Mouse (Mus musculus) olfactory bulb, adult 2 months (tissue): ENCODE data around the gene Ltb. TPM values are rescaled to one million over a fixed set of nuclear protein-coding genes. Genes with fewer than 3 reads are reported as not detected.

Experiments
- H3K27ac ChIP-seq: fragments of 200-500 bp; 2 replicates; pipeline ENCODE4 v1.5.1; 2012; ENCODE audit warnings: low read depth, low read length; ENCODE audit not compliant: insufficient read depth
- H3K4me1 ChIP-seq: fragments of 200-500 bp; 2 replicates; pipeline ENCODE4 v1.6.1; 2012; ENCODE audit warnings: low read length; ENCODE audit not compliant: control insufficient read depth, insufficient read depth
- H3K4me3 ChIP-seq: fragments of 200-500 bp; 2 replicates; pipeline ENCODE4 v1.5.1; 2012; ENCODE audit warnings: mild to moderate bottlenecking, low read depth, low read length, moderate library complexity; ENCODE audit not compliant: insufficient read depth
- CTCF ChIP-seq: fragments of 200-500 bp; IDR thresholded peaks from 2 replicates; pipeline ENCODE4 v1.5.1; 2012; ENCODE audit warnings: low read depth, mild to moderate bottlenecking, low read length, moderate library complexity; ENCODE audit not compliant: insufficient read depth
- POLR2A ChIP-seq: fragments of 200-500 bp; IDR thresholded peaks from 2 replicates; pipeline ENCODE4 v1.6.1; 2012; ENCODE audit warnings: mild to moderate bottlenecking, low read depth, low read length, moderate library complexity; ENCODE audit not compliant: insufficient read depth
- WGBS: fragments of 180-500 bp; shearing (Covaris S2); methylation state at CpG from one replicate; pipeline ENCODE4 v1.1.7; 2018; 5-methylcytosine and 5-hydroxymethylcytosine counted together
- polyA plus RNA-seq: library from polyadenylated mRNA; stranded (reverse); fragments of >200 nt; gene quantifications from 2 replicates; pipeline ENCODE4 v1.2.4, GENCODE M21; 2012; ENCODE audit warnings: low replicate concordance; ENCODE audit not compliant: missing spikeins, insufficient read depth, insufficient read length

Ltb gene
- polyA plus RNA-seq, 1 experiment = not detected

GRCm38 (mm10) chr17:35163326-35164081 is 30.7 kb upstream of the Ltb start:
- Histone ChIP-seq H3K27ac (peak overlapping the region; percentile 68), H3K4me3 (peak overlapping the region; percentile 59), H3K4me1 (peaks cover 13% of the 10 kb centered on the region)
- TF ChIP-seq POLR2A (no peak), CTCF (no peak)
- WGBS = 2% methylated on average over 8 of the region's 8 CpGs

DNA sequence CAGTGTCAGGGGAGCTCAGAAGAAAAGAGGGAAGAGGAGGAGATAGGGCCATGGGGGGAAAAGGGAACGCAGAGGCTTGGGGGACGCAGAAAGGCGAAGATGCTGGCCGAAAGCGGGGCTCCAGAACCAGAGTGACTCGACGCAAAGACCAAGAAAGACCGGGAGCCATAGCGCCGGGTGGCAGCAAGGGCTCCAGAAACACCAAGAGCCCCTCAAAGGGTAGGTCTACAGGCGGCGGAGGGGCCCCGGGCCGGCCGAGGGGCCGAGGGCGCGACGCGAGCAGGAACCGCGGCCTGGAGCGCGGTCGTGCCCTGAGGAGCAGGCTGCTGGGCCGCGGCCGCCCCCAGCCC is 30.0 kb upstream of the Ltb start:
- Histone ChIP-seq H3K27ac (peak overlapping the region; percentile 68), H3K4me3 (peak overlapping the region; percentile 59), H3K4me1 (peaks cover 13% of the 10 kb centered on the region)
- TF ChIP-seq CTCF (no peak), POLR2A (no peak)
- under 1% methylated on average over 25 of the region's 28 CpGs for whole genome bisulfite sequencing

DNA sequence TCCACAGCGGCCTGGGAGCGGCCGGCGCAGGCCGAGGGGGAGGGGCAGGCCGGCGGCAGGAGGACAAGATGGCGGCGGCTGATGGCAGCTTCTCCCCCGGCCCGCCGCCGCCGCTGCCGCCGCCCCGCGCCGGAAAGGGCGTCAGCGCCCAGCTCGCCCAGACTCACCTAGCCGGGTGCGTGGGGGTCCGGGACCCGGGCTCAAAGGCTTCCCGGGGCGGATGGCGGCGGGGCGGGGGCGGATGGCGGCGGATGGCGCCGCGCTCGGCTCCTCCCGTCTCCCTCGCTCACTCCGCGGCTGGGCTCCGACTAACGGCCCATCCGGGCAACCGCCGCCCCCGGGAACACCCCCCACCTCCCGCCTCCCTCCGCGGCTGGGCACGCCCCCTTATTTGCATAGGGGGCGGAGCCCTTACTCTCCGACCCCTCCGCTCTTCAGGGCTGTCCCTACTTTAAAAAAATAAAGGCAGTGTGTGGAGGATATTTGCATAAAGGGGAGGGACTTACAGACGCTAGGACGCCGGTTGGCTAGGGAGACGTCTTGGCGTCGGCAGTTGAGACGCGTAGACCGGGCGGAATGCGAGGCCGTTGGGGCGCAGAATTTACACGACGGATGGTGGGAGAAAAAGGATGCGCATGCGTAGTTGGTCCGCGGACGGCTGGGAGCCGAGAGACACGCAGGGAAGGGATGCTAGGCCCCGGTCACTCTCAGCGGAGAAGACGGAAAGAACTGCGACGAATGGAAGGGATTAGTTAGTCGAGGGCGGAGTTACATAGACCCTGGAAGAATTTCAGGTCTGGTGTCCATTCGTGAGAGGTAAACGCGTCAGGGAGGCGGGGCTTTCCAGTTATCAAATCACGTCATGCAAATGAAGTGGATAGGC is 29.4 kb upstream of the Ltb start, which contains the start of gene Prrc2a:
Gene Prrc2a, minus strand, starts transcription at position 330 of the 883 bp plus-strand sequence.
- Histone ChIP-seq H3K27ac (peak within 1 kb of the TSS; percentile 87), H3K4me1 (peaks cover 13% of the 10 kb centered on the region)
- under 1% methylated on average over 88 of the region's 89 CpGs for WGBS

GRCm38 (mm10) chr17:35165451-35166155 is 28.6 kb upstream of the Ltb start:
- WGBS = 14% methylated on average over 12 of the region's 12 CpGs
- H3K27ac ChIP-seq = peak overlapping the region; percentile 87
- peaks cover 13% of the 10 kb centered on the region for H3K4me1 ChIP-seq
- H3K4me3 ChIP-seq = peak overlapping the region; percentile 51
- TF ChIP-seq POLR2A = no peak

More for the DNA sequence above, 29.4 kb upstream of the Ltb start, which contains the start of gene Prrc2a:
- H3K4me3 ChIP-seq = peak within 1 kb of the TSS; percentile 59
- TF ChIP-seq CTCF (no peak), POLR2A (peak; percentile 90)

GRCm38 (mm10) chr17:35166352-35167035 is 27.7 kb upstream of the Ltb start:
- H3K27ac ChIP-seq = no peak overlapping the region
- 72% methylated on average over 8 of the region's 8 CpGs for WGBS
- H3K4me1 ChIP-seq = peaks cover 13% of the 10 kb centered on the region
- H3K4me3 ChIP-seq = no peak overlapping the region
- TF ChIP-seq POLR2A (no peak), CTCF (no peak)

- WGBS = 85% methylated on average over 7 of the region's 7 CpGs
- Histone ChIP-seq H3K4me3 (no peak overlapping the region), H3K4me1 (peaks cover 5% of the 10 kb centered on the region; the same call in 1 of the 2 replicates), H3K27ac (no peak overlapping the region)
- TF ChIP-seq CTCF (no peak), POLR2A (no peak)
These were observed 26.4 kb upstream of the Ltb start for GRCm38 (mm10) chr17:35167794-35168193.

DNA sequence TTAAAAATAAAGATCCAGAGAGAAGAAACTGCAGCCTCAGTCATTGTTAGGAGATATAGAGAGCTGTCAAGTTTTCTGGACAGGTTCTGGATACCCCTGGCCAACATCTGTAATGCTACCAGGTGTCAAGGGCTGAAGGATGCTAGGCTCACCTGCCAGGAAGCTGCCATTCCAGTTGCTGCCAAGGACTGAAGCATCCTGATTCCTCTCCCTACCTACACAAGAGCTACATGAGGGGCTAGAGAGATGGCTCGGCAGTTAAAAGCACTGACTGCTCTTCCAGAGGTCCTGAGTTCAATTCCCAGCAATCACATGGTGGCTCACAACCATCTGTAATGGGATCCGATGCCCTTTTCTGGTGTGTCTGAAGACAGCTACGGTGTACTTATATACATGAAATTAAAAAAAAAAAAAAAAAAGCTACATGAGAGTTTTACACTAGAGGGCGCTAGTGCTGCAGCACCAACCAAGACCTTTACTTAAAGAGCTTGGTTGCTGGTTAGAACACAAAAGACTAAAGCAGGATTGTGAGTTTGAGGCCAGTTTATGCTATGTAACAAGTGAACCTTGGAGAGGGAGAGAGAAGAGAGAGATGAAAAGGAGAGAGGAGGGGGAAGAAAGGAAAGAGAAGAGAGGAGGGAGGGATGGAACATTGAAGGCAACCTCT is 25.6 kb upstream of the Ltb start:
- H3K27ac ChIP-seq = no peak overlapping the region
- no peak for TF ChIP-seq POLR2A
- TF ChIP-seq CTCF = no peak
- peaks cover 5% of the 10 kb centered on the region for H3K4me1 ChIP-seq
- H3K4me3 ChIP-seq = no peak overlapping the region
- 11% methylated on average over 4 of the region's 4 CpGs for WGBS
